Mouse (Mus musculus): Measurements from ENCODE around the gene Ccsap. TPM values are rescaled to one million over a fixed set of nuclear protein-coding genes. Genes with fewer than 3 reads are reported as not detected.
A peak's percentile ranks its signal among the peaks of the same experiment; 100 is the strongest.

Gene Ccsap
- polyA plus RNA-seq, 1 experiment from 2014 or later = 4.0 TPM

- peak overlapping the region; percentile 93 for H3K4me3 ChIP-seq
- H3K27me3 ChIP-seq (ENCODE audit: insufficient read depth, poor library complexity, severe bottlenecking) = no peaks in the 10 kb centered on the region
- H3K27ac ChIP-seq = peak overlapping the region; percentile 95
- no peaks in the 10 kb centered on the region for H3K36me3 ChIP-seq
- H3K4me1 ChIP-seq = peaks cover 31% of the 10 kb centered on the region
- H3K9me3 ChIP-seq = no peaks in the 10 kb centered on the region
- DNase-seq (ENCODE audit: low spot score) = peak; percentile 90
- WGBS = 6% methylated on average over 14 of the region's 14 CpGs
Measured at GRCm38 (mm10) chr8:123807024-123807431, 53.0 kb downstream of the Ccsap start.

DNA sequence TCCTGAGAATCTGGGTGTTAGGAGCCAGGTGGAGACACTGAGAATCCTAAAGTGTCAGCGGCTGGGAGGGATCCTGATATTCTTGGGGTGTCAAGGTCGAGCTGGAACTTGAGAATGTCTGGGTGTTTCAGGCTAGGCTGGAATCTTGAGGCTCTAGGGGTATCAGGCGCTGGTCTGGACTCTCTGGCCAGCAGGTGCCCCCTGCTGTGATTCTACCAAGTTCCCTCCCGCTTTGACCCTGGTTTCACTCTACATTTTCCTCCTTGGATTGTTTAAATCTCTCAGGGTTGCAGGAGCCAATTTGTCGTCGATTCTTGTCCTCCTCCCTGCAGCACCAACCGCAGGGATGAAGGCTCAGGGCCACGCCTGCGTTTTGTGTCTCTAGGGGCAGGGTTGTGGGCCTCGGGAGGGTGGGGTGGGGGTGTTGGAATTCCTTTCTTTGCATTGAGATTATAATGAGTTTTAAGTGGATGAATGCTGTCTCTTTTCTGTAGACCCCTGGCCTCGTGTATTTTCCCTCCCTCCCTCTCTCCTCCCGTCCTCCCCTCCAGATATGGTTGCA is 53.6 kb downstream of the Ccsap start:
- no peak for DNase-seq (ENCODE audit: low spot score)
- Histone ChIP-seq H3K27ac (peak overlapping the region; percentile 95), H3K36me3 (no peaks in the 10 kb centered on the region), H3K9me3 (no peaks in the 10 kb centered on the region), H3K27me3 (ENCODE audit: insufficient read depth, poor library complexity, severe bottlenecking) (no peaks in the 10 kb centered on the region), H3K4me1 (peaks cover 31% of the 10 kb centered on the region), H3K4me3 (peak overlapping the region; percentile 93)
- 3% methylated on average over 12 of the region's 12 CpGs for WGBS

GRCm38 (mm10) chr8:123805718-123806373 is 54.2 kb downstream of the Ccsap start, which contains the start of gene Rab4a:
Rab4a (plus strand) TSS chr8:123805985.
- DNase-seq (ENCODE audit: low spot score) = peak; percentile 93
- Histone ChIP-seq H3K4me1 (peaks cover 31% of the 10 kb centered on the region), H3K27ac (peak within 1 kb of the TSS; percentile 95), H3K36me3 (no peaks in the 10 kb centered on the region), H3K27me3 (ENCODE audit: insufficient read depth, poor library complexity, severe bottlenecking) (no peaks in the 10 kb centered on the region), H3K9me3 (no peaks in the 10 kb centered on the region; the same call in 1 of the 2 replicates), H3K4me3 (peak within 1 kb of the TSS; percentile 93)
- under 1% methylated on average over 48 of the region's 48 CpGs for WGBS

- Histone ChIP-seq H3K4me1 (peaks cover 31% of the 10 kb centered on the region), H3K27me3 (ENCODE audit: insufficient read depth, poor library complexity, severe bottlenecking) (no peaks in the 10 kb centered on the region), H3K9me3 (no peaks in the 10 kb centered on the region; the same call in 1 of the 2 replicates), H3K36me3 (no peaks in the 10 kb centered on the region), H3K27ac (peak overlapping the region; percentile 95), H3K4me3 (peak overlapping the region; percentile 93)
- DNase-seq (ENCODE audit: low spot score) = no peak
- WGBS = 20% methylated on average over 15 of the region's 15 CpGs
Measured at GRCm38 (mm10) chr8:123805209-123805717, 54.7 kb downstream of the Ccsap start.

DNA sequence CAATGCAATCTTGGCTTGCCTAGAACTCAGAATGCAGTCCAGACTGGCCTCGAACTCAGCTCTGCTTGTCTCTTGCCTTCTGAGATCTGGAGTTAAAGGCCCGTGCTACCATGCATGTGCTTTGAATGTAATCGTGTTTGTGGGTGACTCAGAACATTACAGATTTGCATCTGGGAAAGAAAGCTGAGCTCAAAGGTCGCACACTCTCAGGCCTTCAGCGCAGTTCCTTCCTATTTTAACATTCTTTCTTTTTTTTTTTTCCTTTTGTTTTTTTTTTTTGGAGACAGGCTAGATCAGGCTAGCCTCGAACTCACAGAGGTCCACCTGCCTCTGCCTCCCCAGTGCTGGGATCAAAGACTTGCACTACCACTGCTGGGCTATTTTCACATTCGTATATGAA is 55.4 kb downstream of the Ccsap start:
- Histone ChIP-seq H3K4me1 (peaks cover 31% of the 10 kb centered on the region), H3K36me3 (no peaks in the 10 kb centered on the region), H3K27ac (no peak overlapping the region), H3K9me3 (no peaks in the 10 kb centered on the region; the same call in 1 of the 2 replicates), H3K27me3 (ENCODE audit: insufficient read depth, poor library complexity, severe bottlenecking) (no peaks in the 10 kb centered on the region), H3K4me3 (no peak overlapping the region)
- DNase-seq (ENCODE audit: low spot score) = no peak
- 85% methylated on average over 7 of the region's 7 CpGs for WGBS

- H3K27ac ChIP-seq = no peak overlapping the region
- H3K27me3 ChIP-seq (ENCODE audit: insufficient read depth, poor library complexity, severe bottlenecking) = no peaks in the 10 kb centered on the region
- 76% methylated on average over 1 of the region's 1 CpGs for WGBS
- H3K9me3 ChIP-seq = no peaks in the 10 kb centered on the region; the same call in 1 of the 2 replicates
- H3K4me3 ChIP-seq = no peak overlapping the region
- DNase-seq (ENCODE audit: low spot score) = no peak
- H3K4me1 ChIP-seq = peaks cover 27% of the 10 kb centered on the region
- H3K36me3 ChIP-seq = no peaks in the 10 kb centered on the region
Measured at GRCm38 (mm10) chr8:123803639-123804038, 56.4 kb downstream of the Ccsap start.

GRCm38 (mm10) chr8:123801538-123801937 is 58.5 kb downstream of the Ccsap start:
- DNase-seq (ENCODE audit: low spot score) = no peak
- no peaks in the 10 kb centered on the region; the same call in 1 of the 2 replicates for H3K9me3 ChIP-seq
- H3K27me3 ChIP-seq (ENCODE audit: insufficient read depth, poor library complexity, severe bottlenecking) = no peaks in the 10 kb centered on the region
- H3K27ac ChIP-seq = no peak overlapping the region
- H3K36me3 ChIP-seq = no peaks in the 10 kb centered on the region
- peaks cover 14% of the 10 kb centered on the region for H3K4me1 ChIP-seq
- WGBS = 78% methylated on average over 2 of the region's 2 CpGs
- no peak overlapping the region for H3K4me3 ChIP-seq

GRCm38 (mm10) chr8:123800867-123801266 is 59.1 kb downstream of the Ccsap start:
- DNase-seq (ENCODE audit: low spot score) = no peak

GRCm38 (mm10) chr8:123799885-123800284 is 60.1 kb downstream of the Ccsap start:
- 64% methylated on average over 3 of the region's 3 CpGs for WGBS
- no peak overlapping the region for H3K27ac ChIP-seq

More at GRCm38 (mm10) chr8:123800867-123801266, 59.1 kb downstream of the Ccsap start:
- Histone ChIP-seq H3K9me3 (no peaks in the 10 kb centered on the region; the same call in 1 of the 2 replicates), H3K36me3 (no peaks in the 10 kb centered on the region), H3K27me3 (ENCODE audit: insufficient read depth, poor library complexity, severe bottlenecking) (no peaks in the 10 kb centered on the region), H3K4me3 (no peak overlapping the region), H3K4me1 (peaks cover 10% of the 10 kb centered on the region), H3K27ac (no peak overlapping the region)
- whole genome bisulfite sequencing = 86% methylated on average over 7 of the region's 7 CpGs

GRCm38 (mm10) chr8:123799434-123799833 is 60.6 kb downstream of the Ccsap start:
- WGBS = 79% methylated on average over 6 of the region's 6 CpGs
- Histone ChIP-seq H3K9me3 (no peaks in the 10 kb centered on the region; the same call in 1 of the 2 replicates), H3K4me1 (no peaks in the 10 kb centered on the region), H3K27me3 (ENCODE audit: insufficient read depth, poor library complexity, severe bottlenecking) (no peaks in the 10 kb centered on the region), H3K4me3 (no peak overlapping the region), H3K27ac (no peak overlapping the region), H3K36me3 (no peaks in the 10 kb centered on the region)
- DNase-seq (ENCODE audit: low spot score) = no peak

More at GRCm38 (mm10) chr8:123799885-123800284, 60.1 kb downstream of the Ccsap start:
- no peak for DNase-seq (ENCODE audit: low spot score)
- Histone ChIP-seq H3K9me3 (no peaks in the 10 kb centered on the region; the same call in 1 of the 2 replicates), H3K4me3 (no peak overlapping the region), H3K4me1 (peaks cover under 1% of the 10 kb centered on the region; the same call in 1 of the 2 replicates), H3K36me3 (no peaks in the 10 kb centered on the region), H3K27me3 (ENCODE audit: insufficient read depth, poor library complexity, severe bottlenecking) (no peaks in the 10 kb centered on the region)

DNA sequence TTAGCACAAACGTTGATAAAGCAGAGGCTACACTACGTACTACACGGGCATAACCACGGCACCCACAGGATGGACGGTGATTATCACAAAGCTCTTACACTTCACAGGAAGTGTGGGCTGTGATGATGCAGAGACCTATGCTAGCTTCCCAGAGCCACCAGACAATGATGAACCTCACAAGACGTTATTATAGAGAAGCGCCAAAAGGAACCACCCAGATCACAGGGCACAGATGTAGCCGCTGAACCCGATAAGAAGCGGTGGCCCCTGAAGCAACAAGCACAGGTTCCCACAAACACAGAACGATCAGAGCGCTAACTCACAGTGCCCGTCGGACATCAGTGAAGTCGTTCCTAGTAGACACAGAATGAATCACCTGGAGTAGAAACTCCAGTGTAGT is 62.1 kb downstream of the Ccsap start:
- Histone ChIP-seq H3K27ac (no peak overlapping the region), H3K9me3 (no peaks in the 10 kb centered on the region; the same call in 1 of the 2 replicates), H3K27me3 (ENCODE audit: insufficient read depth, poor library complexity, severe bottlenecking) (no peaks in the 10 kb centered on the region), H3K36me3 (no peaks in the 10 kb centered on the region), H3K4me1 (no peaks in the 10 kb centered on the region), H3K4me3 (no peak overlapping the region)
- no peak for DNase-seq (ENCODE audit: low spot score)
- WGBS = 79% methylated on average over 15 of the region's 15 CpGs

GRCm38 (mm10) chr8:123796758-123797157 is 63.3 kb downstream of the Ccsap start:
- Histone ChIP-seq H3K4me3 (no peak overlapping the region), H3K4me1 (0 out of 2 replicates have a peak, but pooled peaks cover 2% of the 10 kb centered on the region), H3K27me3 (ENCODE audit: insufficient read depth, poor library complexity, severe bottlenecking) (peaks cover 2% of the 10 kb centered on the region; the same call in 1 of the 2 replicates), H3K27ac (no peak overlapping the region), H3K9me3 (no peaks in the 10 kb centered on the region; the same call in 1 of the 2 replicates), H3K36me3 (no peaks in the 10 kb centered on the region)
- DNase-seq (ENCODE audit: low spot score) = no peak
- WGBS = 39% methylated on average over 4 of the region's 4 CpGs

GRCm38 (mm10) chr8:123794766-123795165 is 65.2 kb downstream of the Ccsap start:
- Histone ChIP-seq H3K36me3 (no peaks in the 10 kb centered on the region), H3K27ac (no peak overlapping the region), H3K4me3 (no peak overlapping the region), H3K27me3 (ENCODE audit: insufficient read depth, poor library complexity, severe bottlenecking) (peaks cover 9% of the 10 kb centered on the region; the same call in 1 of the 2 replicates), H3K4me1 (0 out of 2 replicates have a peak, but pooled peaks cover 11% of the 10 kb centered on the region), H3K9me3 (no peaks in the 10 kb centered on the region)
- WGBS = 75% methylated on average over 4 of the region's 4 CpGs
- no peak for DNase-seq (ENCODE audit: low spot score)

Measured in heart, embryonic 10.5 days (tissue).